Mouse (Mus musculus): ENCODE results near the gene Ldlr.

Ldlr gene

GRCm38 (mm10) chr9:21725224-21726121 is 2.2 kb downstream of the Ldlr start:
- no peak for DNase-seq (ENCODE audit: low read depth, low spot score)

GRCm38 (mm10) chr9:21726218-21726975 is 3.1 kb downstream of the Ldlr start:
- no peak for DNase-seq (ENCODE audit: low read depth, low spot score)

GRCm38 (mm10) chr9:21728261-21728832 is 5.1 kb downstream of the Ldlr start:
- no peak for DNase-seq (ENCODE audit: low read depth, low spot score)

- no peak for DNase-seq (ENCODE audit: low read depth, low spot score)
Measured at GRCm38 (mm10) chr9:21729264-21729663, 6.0 kb downstream of the Ldlr start.

- DNase-seq (ENCODE audit: low read depth, low spot score): no peak
Measured at GRCm38 (mm10) chr9:21732288-21732687, 9.0 kb downstream of the Ldlr start.

GRCm38 (mm10) chr9:21733446-21733845 is 10.2 kb downstream of the Ldlr start:
- no peak for DNase-seq (ENCODE audit: low read depth, low spot score)

GRCm38 (mm10) chr9:21733989-21734388 is 10.7 kb downstream of the Ldlr start:
- no peak for DNase-seq (ENCODE audit: low read depth, low spot score)

- no peak for DNase-seq (ENCODE audit: low read depth, low spot score)
Measured at GRCm38 (mm10) chr9:21735126-21735525, 11.8 kb downstream of the Ldlr start.

- no peak for DNase-seq (ENCODE audit: low read depth, low spot score)
Measured at GRCm38 (mm10) chr9:21736580-21736979, 13.3 kb downstream of the Ldlr start.

GRCm38 (mm10) chr9:21737188-21737587 is 13.9 kb downstream of the Ldlr start:
- peak; percentile 59 for DNase-seq (ENCODE audit: low read depth, low spot score)

GRCm38 (mm10) chr9:21738776-21739175 is 15.5 kb downstream of the Ldlr start:
- DNase-seq (ENCODE audit: low read depth, low spot score): no peak

- DNase-seq (ENCODE audit: low read depth, low spot score): no peak
Measured at GRCm38 (mm10) chr9:21740427-21740826, 17.1 kb downstream of the Ldlr start.

GRCm38 (mm10) chr9:21741514-21741913 is 18.2 kb downstream of the Ldlr start:
- no peak for DNase-seq (ENCODE audit: low read depth, low spot score)

GRCm38 (mm10) chr9:21747238-21747774 is 24.0 kb downstream of the Ldlr start:
- no peak for DNase-seq (ENCODE audit: low read depth, low spot score)

GRCm38 (mm10) chr9:21748033-21748432 is 24.8 kb downstream of the Ldlr start:
- DNase-seq (ENCODE audit: low read depth, low spot score): no peak

GRCm38 (mm10) chr9:21748491-21748890 is 25.2 kb downstream of the Ldlr start:
- DNase-seq (ENCODE audit: low read depth, low spot score): no peak

GRCm38 (mm10) chr9:21749382-21750118 is 26.3 kb downstream of the Ldlr start:
- DNase-seq (ENCODE audit: low read depth, low spot score): peak; percentile 58

- DNase-seq (ENCODE audit: low read depth, low spot score): no peak
Measured at GRCm38 (mm10) chr9:21750370-21750769, 27.1 kb downstream of the Ldlr start.

GRCm38 (mm10) chr9:21751347-21751746 is 28.1 kb downstream of the Ldlr start:
- no peak for DNase-seq (ENCODE audit: low read depth, low spot score)

GRCm38 (mm10) chr9:21752252-21752792 is 29.0 kb downstream of the Ldlr start:
- no peak for DNase-seq (ENCODE audit: low read depth, low spot score)

- no peak for DNase-seq (ENCODE audit: low read depth, low spot score)
Measured at GRCm38 (mm10) chr9:21754003-21754402, 30.7 kb downstream of the Ldlr start.

Measured in telencephalon, adult 2 months (tissue).